Mouse (Mus musculus): ENCODE measurements around the gene Abcc10. TPM values are rescaled to one million over a fixed set of nuclear protein-coding genes. Genes with fewer than 3 reads are reported as not detected.

Gene Abcc10
- total RNA-seq, 2 experiments from 2014 or later: 1.0 to 2.1 TPM

DNA sequence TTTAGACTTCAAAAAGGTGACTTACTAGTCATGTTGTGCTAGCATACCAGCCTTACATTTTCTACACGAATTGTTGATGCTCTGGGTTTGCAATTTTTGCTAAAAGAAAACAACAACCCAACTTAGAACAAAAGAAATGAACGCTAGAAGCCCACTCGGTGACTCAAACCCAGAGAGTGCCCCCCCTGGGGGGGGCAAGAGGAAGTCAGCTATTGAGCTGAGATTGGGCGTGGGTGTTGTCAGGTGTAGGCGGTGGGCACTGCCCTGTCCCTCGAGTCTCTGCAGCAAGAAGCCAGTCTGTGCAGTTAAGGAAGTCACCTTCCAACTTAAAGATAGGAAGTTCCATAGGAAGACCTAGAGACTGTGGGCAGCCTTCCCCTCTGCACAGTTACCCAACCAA lies 31.6 kb downstream of the Abcc10 start:
- ATAC-seq (replicated peaks; ENCODE audit: poor library complexity, severe bottlenecking): 0 out of 2 replicates have a peak, but pooled peaks have one; percentile 9

GRCm38 (mm10) chr17:46287678-46288095 lies 40.5 kb downstream of the Abcc10 start:
- ATAC-seq (replicated peaks; ENCODE audit: poor library complexity, severe bottlenecking): peak; percentile 59

- ATAC-seq (replicated peaks; ENCODE audit: poor library complexity, severe bottlenecking): no peak
Measured at GRCm38 (mm10) chr17:46285407-46285806, 42.7 kb downstream of the Abcc10 start.

- ATAC-seq (replicated peaks; ENCODE audit: poor library complexity, severe bottlenecking): no peak
Measured at GRCm38 (mm10) chr17:46284653-46285052, 43.5 kb downstream of the Abcc10 start.

GRCm38 (mm10) chr17:46283911-46284310 lies 44.2 kb downstream of the Abcc10 start:
- ATAC-seq (replicated peaks; ENCODE audit: poor library complexity, severe bottlenecking): no peak

DNA sequence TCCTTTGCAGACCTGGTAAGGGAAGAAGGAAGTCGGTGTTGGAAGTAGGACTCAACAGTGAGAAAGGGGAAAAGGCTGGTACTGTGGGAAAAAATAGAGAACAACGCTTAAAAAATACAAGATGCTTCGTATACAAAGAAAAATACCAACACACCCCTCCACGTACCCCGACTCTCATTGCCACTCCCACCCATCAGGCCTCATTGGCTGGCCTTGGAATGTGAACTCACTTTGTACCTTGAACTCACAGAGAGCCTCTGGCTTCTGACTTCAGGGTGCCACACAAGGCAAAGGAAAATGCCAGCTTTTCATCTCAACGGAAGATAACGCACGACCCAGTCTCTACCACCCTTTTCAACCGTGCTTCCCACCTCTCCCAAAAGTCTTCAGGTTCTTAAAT lies 45.0 kb downstream of the Abcc10 start:
- 0 out of 2 replicates have a peak, but pooled peaks have one; percentile 10 for ATAC-seq (replicated peaks; ENCODE audit: poor library complexity, severe bottlenecking)

DNA sequence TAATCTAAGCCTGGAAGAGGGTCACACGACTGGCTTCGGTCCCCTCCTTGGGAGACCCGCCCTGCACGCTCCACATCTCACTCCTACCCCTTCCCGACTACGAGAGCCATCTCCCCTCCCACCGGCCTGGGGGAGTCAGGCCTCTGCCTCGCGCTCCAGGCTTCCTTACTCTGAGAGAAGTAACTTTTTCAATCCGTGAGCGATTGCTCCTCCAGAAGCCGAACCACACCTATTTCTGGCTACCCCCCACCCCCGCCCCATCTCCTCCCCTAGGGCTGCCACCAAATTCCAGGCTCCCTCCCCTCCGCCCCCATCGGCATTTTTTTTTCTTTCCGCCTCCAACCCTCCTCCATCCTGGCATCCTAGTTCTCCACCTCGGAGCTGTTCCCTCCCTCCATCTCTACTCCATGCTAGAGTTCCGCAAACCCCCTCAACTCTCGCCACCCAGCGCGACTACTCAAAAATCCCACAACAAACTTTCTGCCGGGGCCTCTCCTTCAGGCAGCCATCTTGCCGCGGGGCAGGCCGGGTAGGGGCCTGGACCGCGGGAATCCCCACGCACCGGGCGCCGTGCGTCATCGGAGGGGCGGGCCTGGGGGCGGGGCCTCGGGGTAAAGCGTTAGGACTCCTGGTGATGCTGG lies 45.5 kb downstream of the Abcc10 start, which contains the start of gene Tjap1:
TSS of gene Tjap1 (minus strand) at position 544 of the 641 bp plus-strand sequence.
- peak; percentile 90 for ATAC-seq (replicated peaks; ENCODE audit: poor library complexity, severe bottlenecking)

DNA sequence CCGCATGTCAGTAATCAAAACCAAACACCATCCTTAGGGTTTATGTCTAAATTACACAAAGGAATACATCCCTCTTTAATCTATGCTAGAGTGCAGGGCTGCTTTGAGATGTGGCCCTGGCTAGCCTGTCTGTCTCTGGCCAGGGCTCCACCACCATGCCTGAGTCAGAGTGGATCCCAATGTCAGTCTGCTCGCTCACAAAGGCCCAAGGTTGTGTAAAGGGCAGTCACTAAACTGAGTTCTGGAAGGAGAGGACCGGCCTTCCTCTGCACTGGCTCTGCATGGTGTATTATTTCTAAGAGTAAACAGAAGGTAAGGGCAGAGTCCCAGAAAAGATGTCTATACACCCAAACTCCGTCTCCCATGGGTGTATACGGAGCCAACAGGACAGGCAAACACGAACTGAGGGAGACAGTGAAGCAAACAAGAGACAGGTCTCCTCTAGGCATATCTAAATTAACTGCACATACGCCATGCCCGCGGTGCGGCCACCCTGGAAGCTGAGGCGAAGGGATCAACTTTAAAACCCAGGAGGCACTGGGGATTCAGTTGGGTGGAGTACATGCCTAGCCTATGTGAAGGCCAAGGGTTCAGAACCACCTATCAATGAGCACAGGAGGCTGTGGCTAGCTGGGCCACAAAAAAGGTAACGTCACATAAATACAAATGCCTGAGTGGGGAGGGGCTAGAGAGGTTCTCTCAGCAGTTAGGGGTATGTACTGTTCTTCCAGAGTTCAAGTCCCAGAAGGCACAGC lies 50.0 kb downstream of the Abcc10 start:
- no peak for ATAC-seq (replicated peaks; ENCODE audit: poor library complexity, severe bottlenecking)

DNA sequence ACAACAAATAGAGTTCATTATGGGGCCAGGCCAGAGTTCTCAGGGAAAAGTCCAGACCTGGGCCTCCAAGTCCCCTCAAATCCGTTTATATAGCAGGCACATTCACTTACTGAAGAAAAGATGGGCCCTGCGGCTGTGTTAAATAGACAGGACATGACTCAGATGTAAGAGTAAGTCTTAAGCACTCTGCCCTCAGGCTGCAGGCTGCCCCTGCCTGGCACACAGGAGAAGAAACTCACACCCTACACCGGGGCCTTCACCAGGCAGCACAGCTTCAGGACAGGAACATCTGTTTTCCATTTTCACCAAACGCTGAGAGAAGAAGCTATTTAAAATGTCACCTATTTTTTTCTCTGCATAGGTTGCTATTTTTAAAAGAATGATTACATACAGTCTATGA lies 50.6 kb downstream of the Abcc10 start:
- no peak for ATAC-seq (replicated peaks; ENCODE audit: poor library complexity, severe bottlenecking)

GRCm38 (mm10) chr17:46275506-46275905 lies 52.6 kb downstream of the Abcc10 start:
- no peak for ATAC-seq (replicated peaks; ENCODE audit: poor library complexity, severe bottlenecking)

- ATAC-seq (replicated peaks; ENCODE audit: poor library complexity, severe bottlenecking): no peak
Measured at GRCm38 (mm10) chr17:46275034-46275433, 53.1 kb downstream of the Abcc10 start.

DNA sequence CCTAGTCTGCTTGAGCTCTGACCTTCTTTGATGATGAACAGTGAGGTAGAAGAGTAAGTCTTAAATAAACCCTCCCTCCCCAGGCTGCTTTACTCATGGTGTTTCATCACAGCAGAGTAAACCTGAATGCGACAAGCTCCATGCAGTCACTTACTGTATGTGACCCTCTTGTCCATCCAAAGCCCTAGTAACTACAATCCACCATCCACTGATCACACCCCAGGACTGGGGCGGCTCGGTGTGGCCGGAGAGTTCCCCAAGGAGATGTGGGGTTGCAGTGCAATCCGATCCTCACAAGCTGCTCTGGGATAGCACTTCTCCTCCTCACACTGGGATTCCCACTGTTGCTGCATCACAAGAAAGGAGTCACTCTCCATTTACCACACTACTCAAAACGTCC lies 53.7 kb downstream of the Abcc10 start:
- ATAC-seq (replicated peaks; ENCODE audit: poor library complexity, severe bottlenecking): no peak

- ATAC-seq (replicated peaks; ENCODE audit: poor library complexity, severe bottlenecking): no peak
Measured at GRCm38 (mm10) chr17:46273803-46274236, 54.3 kb downstream of the Abcc10 start.

DNA sequence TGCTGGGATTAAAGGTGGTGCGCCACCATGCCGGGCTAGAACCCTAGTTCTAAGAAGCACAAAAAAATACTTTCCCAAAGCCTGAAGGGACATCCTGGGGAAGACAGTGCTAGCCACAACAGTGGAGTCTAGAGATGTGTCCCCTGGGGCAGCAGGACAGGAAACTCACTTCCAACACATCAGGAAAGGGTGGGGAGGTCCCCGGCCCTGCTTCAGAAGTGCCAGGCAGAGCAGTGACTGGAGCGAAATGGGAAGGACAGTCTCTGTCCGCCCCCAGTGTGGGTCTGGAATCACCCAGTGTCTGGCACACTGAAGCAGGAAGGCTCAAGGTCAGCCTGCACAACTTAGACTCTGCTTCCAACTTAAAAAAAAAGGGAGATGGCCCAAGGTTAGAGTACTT lies 55.5 kb downstream of the Abcc10 start:
- no peak for ATAC-seq (replicated peaks; ENCODE audit: poor library complexity, severe bottlenecking)

DNA sequence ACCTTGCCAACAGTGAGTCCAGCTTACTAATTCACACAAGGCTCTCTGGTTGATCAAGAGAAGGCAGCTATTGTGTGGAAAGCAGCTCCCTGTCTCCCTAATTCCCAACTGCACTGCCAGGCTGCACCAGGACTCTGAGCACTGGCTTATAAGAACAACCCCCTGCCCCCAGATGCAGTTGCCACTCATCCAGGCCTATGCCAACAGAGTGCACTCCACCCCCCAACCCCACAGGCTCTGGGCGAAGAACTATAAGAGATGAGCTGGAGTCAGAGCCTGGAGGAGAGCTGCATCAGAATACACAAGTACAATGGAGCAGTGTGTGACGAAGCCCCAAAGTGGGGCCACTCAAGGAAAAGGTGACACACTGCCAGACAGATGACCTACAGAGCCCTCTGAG lies 56.1 kb downstream of the Abcc10 start:
- no peak for ATAC-seq (replicated peaks; ENCODE audit: poor library complexity, severe bottlenecking)

DNA sequence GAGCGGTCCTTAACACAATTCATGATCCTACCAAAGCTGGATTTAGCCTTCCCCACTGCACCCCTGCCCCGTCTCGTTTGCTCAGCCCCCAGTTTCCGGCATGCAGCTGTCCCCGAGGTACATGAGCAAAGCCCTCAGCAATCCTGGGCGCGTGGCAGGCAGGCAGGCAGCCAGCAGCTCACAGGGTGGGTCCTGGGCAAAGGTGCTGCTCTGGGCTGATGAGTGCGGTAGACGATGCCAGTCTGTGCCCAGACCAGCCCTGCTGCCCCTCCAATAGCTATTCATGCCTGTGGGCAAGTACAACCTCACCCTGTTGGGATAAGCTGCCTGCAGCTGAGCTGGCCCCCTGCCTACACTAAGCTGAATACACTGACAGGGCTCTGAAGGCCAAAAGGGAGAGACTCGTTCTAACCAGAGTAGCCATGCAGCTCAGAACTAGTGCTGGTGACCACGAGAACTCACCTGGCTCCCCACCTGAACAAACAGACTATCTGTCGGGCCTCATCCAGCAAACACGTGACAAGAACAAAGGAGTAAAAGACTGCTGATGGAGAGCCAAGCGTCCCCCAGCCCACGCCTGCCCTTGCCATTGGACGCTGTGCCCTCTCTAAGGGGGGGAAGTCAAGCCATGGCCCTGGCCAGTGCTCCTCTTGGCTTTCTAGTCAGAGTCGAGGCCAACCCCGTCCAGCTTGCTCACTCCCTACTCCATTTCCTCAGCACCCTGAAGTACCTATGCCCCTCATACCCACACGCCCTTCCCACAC lies 58.2 kb downstream of the Abcc10 start:
- no peak for ATAC-seq (replicated peaks; ENCODE audit: poor library complexity, severe bottlenecking)

- no peak for ATAC-seq (replicated peaks; ENCODE audit: poor library complexity, severe bottlenecking)
Measured at GRCm38 (mm10) chr17:46268026-46268720, 60.0 kb downstream of the Abcc10 start.

GRCm38 (mm10) chr17:46267511-46267910 lies 60.6 kb downstream of the Abcc10 start:
- ATAC-seq (replicated peaks; ENCODE audit: poor library complexity, severe bottlenecking): no peak

GRCm38 (mm10) chr17:46266986-46267385 lies 61.2 kb downstream of the Abcc10 start:
- no peak for ATAC-seq (replicated peaks; ENCODE audit: poor library complexity, severe bottlenecking)

DNA sequence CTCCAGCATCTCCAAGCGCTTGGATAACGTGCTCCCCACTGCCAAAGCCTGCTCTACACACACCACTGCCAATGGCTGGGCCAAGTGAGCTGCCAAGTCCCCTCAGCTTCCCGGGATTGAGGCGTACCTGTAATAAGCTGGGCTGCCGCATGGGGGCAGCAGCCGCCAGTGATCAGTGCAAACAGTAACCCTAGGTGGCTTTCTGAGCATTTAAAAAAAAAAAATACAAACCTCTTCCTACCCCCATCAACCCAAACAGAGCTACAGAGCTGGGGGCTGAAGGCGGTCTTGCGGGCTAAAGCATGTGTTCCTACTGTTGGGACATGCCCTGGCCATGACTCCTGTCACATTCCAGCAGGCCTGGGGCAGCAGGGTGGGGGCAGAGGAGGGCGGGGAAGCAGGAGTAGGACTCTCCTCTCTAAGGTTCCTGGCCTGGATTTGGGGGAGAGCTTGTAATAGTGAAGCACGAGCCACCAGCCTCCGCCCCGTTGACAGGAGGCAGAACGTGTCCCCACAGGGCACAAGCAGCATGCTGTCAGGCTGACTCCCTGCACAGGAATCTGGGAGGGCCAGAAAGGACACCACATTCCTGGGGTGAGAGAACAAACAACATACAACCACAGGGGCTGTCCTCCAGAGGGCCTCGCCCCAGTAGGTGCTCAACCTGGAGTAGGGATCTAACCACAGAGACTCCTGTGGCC lies 62.1 kb downstream of the Abcc10 start:
- ATAC-seq (replicated peaks; ENCODE audit: poor library complexity, severe bottlenecking): peak; percentile 85

Measured in granulocyte monocyte progenitor cell, adult 5-6 weeks (primary cell).